Mouse (Mus musculus): ENCODE measurements around the gene Gm5129. TPM values are rescaled to one million over a fixed set of nuclear protein-coding genes. Genes with fewer than 3 reads are reported as not detected.

Gm5129 gene
- total and polyA plus RNA-seq, 3 experiments = not detected

DNA sequence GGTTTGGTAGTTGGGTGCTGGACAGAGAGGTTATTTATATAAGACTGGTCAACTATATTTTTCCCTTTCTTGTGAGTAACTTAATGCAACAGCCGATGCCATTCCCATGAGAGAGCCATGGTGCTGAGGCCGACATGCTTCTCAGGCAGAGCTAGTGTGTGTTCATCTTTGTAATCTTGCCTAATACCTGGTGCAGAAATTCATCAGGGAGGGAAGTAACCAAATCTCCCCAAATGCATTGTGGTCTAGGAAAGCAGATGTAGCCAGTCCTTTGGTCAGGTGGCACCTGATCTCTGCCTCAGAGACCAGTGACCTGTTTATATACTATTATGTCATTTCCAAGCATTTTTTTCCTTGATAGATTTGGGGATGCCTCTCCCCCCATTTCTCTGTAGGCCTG, 11.9 kb upstream of the Gm5129 start:
- Histone ChIP-seq H3K9me3 (replicated peaks; ENCODE audit: insufficient read depth, low read length) (no peaks in the 10 kb centered on the region), H3K27ac (ENCODE audit: control insufficient read depth, low read depth, low read length) (no peak overlapping the region), H3K4me3 (ENCODE audit: control insufficient read depth in 1 of 2, insufficient read depth in 1 of 2, low read depth in 2 of 2, low read length in 2 of 2) (no peak overlapping the region), H3K27me3 (ENCODE audit: control insufficient read depth in 1 of 2, insufficient read depth in 2 of 2, low read length in 2 of 2) (no peaks in the 10 kb centered on the region), H3K9ac (ENCODE audit: control insufficient read depth, low read depth, low read length, poor library complexity, severe bottlenecking) (no peak overlapping the region), H3K79me2 (ENCODE audit: control insufficient read depth, insufficient read depth, low read length, poor library complexity) (peaks cover 40% of the 10 kb centered on the region), H3K36me3 (ENCODE audit: control insufficient read depth in 1 of 2, insufficient read depth in 2 of 2, low read length in 2 of 2) (peaks cover 24 to 40% of the 10 kb centered on the region in 2 experiments), H3K4me1 (ENCODE audit: control insufficient read depth in 1 of 2, insufficient read depth in 2 of 2, low read length in 2 of 2) (peaks cover 0 to 8% of the 10 kb centered on the region in 2 experiments; a peak in 2 of 4 replicates)
- TF ChIP-seq USF1 (IDR thresholded peaks at IDR 0.05; ENCODE audit: low read depth, low read length) (no peak), GABPA (IDR thresholded peaks at IDR 0.05; ENCODE audit: low read depth, low read length) (no peak), MXI1 (IDR thresholded peaks at IDR 0.05; ENCODE audit: low read depth, low read length) (no peak), ELF1 (IDR thresholded peaks at IDR 0.05; ENCODE audit: low read depth, low read length) (no peak), BHLHE40 (IDR thresholded peaks at IDR 0.05; ENCODE audit: borderline replicate concordance, low read depth, low read length) (no peak), JUND (IDR thresholded peaks at IDR 0.05; ENCODE audit: low read depth, low read length) (no peak), NRF1 (IDR thresholded peaks at IDR 0.05; ENCODE audit: insufficient read depth, low read depth, low read length, poor library complexity, severe bottlenecking) (no peak), MAZ (IDR thresholded peaks at IDR 0.05; ENCODE audit: low read depth, low read length) (no peak), POLR2AphosphoS5 (IDR thresholded peaks at IDR 0.05; ENCODE audit: borderline replicate concordance, low read depth, low read length) (no peak), CHD1 (IDR thresholded peaks at IDR 0.05; ENCODE audit: low read depth, low read length) (no peak), MEF2A (IDR thresholded peaks at IDR 0.05; ENCODE audit: extremely low read depth, insufficient replicate concordance, low read depth, low read length, poor library complexity, severe bottlenecking) (no peak), UBTF (IDR thresholded peaks at IDR 0.05; ENCODE audit: borderline replicate concordance, insufficient read depth, low read depth, low read length) (no peak), MAFK (IDR thresholded peaks at IDR 0.05; ENCODE audit: borderline replicate concordance, low read depth, low read length) (no peak), TBP (IDR thresholded peaks at IDR 0.05; ENCODE audit: low read depth, low read length) (no peak), MYC (IDR thresholded peaks at IDR 0.05; ENCODE audit: low read depth, low read length) (no peak)
- DNase-seq (ENCODE audit: low read depth, low spot score) = no peak

GRCm38 (mm10) chr5:29741093-29741492, 5.4 kb upstream of the Gm5129 start:
- Histone ChIP-seq H3K27ac (ENCODE audit: control insufficient read depth, low read depth, low read length) (no peak overlapping the region), H3K27me3 (ENCODE audit: control insufficient read depth in 1 of 2, insufficient read depth in 2 of 2, low read length in 2 of 2) (no peaks in the 10 kb centered on the region), H3K79me2 (ENCODE audit: control insufficient read depth, insufficient read depth, low read length, poor library complexity) (peaks cover 82% of the 10 kb centered on the region), H3K36me3 (ENCODE audit: control insufficient read depth in 1 of 2, insufficient read depth in 2 of 2, low read length in 2 of 2) (peaks cover 20 to 24% of the 10 kb centered on the region in 2 experiments), H3K4me3 (ENCODE audit: control insufficient read depth in 1 of 2, insufficient read depth in 1 of 2, low read depth in 2 of 2, low read length in 2 of 2) (no peak overlapping the region), H3K9ac (ENCODE audit: control insufficient read depth, low read depth, low read length, poor library complexity, severe bottlenecking) (no peak overlapping the region), H3K9me3 (replicated peaks; ENCODE audit: insufficient read depth, low read length) (no peaks in the 10 kb centered on the region), H3K4me1 (ENCODE audit: control insufficient read depth in 1 of 2, insufficient read depth in 2 of 2, low read length in 2 of 2) (peaks cover 5 to 14% of the 10 kb centered on the region in 2 experiments)
- DNase-seq (ENCODE audit: low read depth, low spot score) = no peak
- TF ChIP-seq MAZ (IDR thresholded peaks at IDR 0.05; ENCODE audit: low read depth, low read length) (no peak), MYC (IDR thresholded peaks at IDR 0.05; ENCODE audit: low read depth, low read length) (no peak), EP300 (IDR thresholded peaks at IDR 0.05; ENCODE audit: low read depth in 1 of 2, low read length in 2 of 2) (no peak), ZKSCAN1 (IDR thresholded peaks at IDR 0.05; ENCODE audit: low read depth, low read length) (no peak), JUND (IDR thresholded peaks at IDR 0.05; ENCODE audit: low read depth, low read length) (no peak)

Data from MEL (cell line).